Mouse (Mus musculus): Measurements from ENCODE around the gene Tbcb.
"Not testable (repeated sequence)": the region's sequence is repeated elsewhere in the genome, so short reads cannot be mapped to it uniquely, and the experiment has no call there.

Gene Tbcb

DNA sequence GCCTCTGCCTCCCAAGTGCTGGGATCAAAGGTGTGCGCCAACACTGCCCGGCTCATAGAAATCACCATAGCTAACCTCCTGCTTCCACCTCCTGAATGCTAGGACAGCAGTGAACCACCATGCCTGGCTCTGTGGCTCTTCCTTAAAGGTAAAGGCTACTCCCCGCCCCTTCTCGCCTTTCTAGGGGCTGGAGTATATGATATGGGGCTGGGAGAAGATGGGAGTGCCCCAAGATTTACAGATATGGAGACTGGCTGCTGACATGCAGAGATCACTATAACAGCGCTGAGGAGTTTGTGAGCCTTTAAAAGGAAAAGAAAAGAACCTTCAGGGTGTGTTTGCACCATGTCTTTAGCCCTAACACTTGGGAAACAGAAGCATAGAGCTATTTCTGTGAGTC, 9.9 kb downstream of the Tbcb start:
- in situ Hi-C loops (cut with MseI, MboI) = no loop called here

DNA sequence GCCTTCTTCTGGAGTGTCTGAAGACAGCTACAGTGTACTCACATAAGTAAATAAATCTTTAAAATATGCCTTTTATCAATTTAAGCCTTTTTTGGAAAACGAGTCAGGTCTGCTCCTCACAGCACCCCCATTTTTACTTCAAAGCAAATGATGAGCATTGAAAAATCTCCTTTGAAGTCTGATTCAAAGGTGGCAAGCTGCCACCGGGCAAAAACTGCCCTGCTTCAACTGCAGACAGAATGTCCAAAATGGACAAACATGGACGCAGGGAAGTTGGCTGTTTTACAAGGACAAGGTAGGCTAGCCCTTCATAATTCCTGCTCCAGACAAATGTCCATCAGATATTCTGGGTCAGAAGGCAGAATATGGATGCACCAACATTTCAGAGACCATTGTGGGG, 10.6 kb downstream of the Tbcb start:
- in situ Hi-C loops (cut with MseI, MboI) = no loop called here

GRCm38 (mm10) chr7:30220008-30220356, 12.1 kb downstream of the Tbcb start:
- in situ Hi-C loops (cut with MseI, MboI) = no loop called here

GRCm38 (mm10) chr7:30219293-30220007, 12.6 kb downstream of the Tbcb start:
- in situ Hi-C loops (cut with MseI, MboI) = loop anchor here in 1 of 2 experiments (5.0 kb wide), 1 partner anchor 37 kb away; the partner anchor contains the start of gene Cox7a1

DNA sequence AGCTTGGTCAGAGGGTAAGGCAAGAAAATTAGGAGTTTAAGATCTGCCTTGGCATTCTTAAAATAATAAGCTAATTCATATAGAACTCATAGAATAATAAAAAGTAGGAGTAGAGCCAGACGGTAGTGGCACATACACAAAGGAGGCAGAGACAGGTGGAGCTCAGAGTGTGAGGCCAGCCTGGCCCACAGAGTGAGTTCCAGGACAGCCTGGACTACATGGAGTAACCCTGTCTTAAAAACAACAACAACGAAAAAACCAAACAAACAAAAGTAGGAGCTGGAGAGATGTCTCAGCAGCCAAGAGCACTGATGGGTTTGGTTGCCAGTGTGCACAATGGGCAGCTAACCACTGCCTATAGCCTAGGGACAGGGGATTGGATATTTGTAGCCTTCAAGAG, 14.8 kb downstream of the Tbcb start:
- in situ Hi-C loops (cut with MseI, MboI) = loop anchor here in 1 of 2 experiments (5.0 kb wide), 1 partner anchor 35 kb away; the partner anchor contains the start of gene Cox7a1

GRCm38 (mm10) chr7:30216723-30217151, 15.3 kb downstream of the Tbcb start:
- in situ Hi-C loops (cut with MseI, MboI) = loop anchor here in 1 of 2 experiments (5.0 kb wide), 1 partner anchor 34 kb away; the partner anchor contains the start of gene Cox7a1

GRCm38 (mm10) chr7:30215875-30216274, 16.2 kb downstream of the Tbcb start:
- in situ Hi-C loops (cut with MseI, MboI) = loop anchor here in 1 of 2 experiments (5.0 kb wide), 1 partner anchor 34 kb away; the partner anchor contains the start of gene Cox7a1

- in situ Hi-C loops (cut with MseI, MboI) = loop anchor here in 1 of 2 experiments (5.0 kb wide), 1 partner anchor 37 kb away; no protein-coding TSS in a partner anchor
Observed at GRCm38 (mm10) chr7:30213881-30214280, 18.2 kb downstream of the Tbcb start.

GRCm38 (mm10) chr7:30211025-30211424, 21.0 kb downstream of the Tbcb start:
- in situ Hi-C loops (cut with MseI, MboI) = loop anchor here in 1 of 2 experiments (5.0 kb wide), 1 partner anchor 34 kb away; no protein-coding TSS in a partner anchor

- in situ Hi-C loops (cut with MseI, MboI) = not testable (repeated sequence)
Observed at GRCm38 (mm10) chr7:30206364-30206763, 25.7 kb downstream of the Tbcb start.

GRCm38 (mm10) chr7:30205383-30205782, 26.7 kb downstream of the Tbcb start:
- in situ Hi-C loops (cut with MseI, MboI) = no loop called here

DNA sequence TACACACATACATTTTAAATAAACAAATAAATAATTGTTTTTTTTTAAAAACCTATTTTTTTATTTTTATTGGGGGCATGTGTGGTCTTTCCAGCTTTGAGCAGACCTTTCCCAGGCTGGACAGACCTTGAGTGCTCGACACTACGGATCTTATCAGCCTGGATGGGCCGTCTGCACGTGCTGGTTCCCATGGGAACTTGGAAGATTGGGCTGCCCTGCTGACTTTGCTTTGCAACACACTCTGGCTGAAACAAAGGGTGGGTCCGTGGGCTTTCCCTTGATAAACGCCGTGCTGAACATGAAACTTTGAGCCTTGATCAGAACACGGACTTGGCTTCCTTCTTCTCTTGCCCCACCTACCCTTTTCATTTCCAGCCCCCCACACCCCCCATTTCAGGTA, 27.7 kb downstream of the Tbcb start:
- in situ Hi-C loops (cut with MseI, MboI) = no loop called here

DNA sequence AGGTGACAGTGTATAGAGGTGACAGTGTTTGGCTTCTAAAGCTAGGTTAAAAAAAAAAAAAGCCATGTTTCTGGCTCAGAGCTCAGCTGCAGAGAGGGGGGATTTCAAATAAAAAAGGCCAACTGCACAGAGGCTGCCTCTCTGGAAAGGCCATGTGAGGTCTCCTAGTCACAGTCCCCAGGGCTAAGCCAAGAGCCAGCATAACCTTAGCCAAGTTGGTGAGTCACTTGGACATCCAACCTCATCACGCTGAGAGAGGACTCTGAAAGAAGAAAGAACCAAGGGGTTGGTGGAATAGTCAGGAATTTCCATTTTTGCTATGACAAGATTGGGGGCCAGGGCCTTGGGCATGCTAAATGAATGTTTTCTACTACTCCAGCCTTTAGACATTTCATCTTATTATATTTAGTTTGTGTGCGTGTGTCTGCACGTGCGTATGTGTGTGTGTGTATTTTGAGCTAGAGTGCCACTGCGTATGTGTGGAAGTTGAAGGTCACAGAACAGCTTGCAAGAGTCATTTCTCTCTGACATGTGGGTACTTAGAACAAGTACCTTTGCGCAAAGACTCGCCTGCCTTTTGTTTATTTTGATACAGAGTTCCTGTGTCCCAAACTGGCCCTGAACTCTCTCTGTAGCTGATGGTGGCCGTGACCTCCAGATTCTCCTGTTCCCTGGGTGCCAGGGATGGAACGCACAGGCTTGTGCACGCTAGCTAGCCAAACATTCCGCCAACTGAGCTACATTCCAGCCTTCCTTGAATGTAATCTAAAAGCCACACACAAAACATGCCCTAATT, 29.0 kb downstream of the Tbcb start:
- in situ Hi-C loops (cut with MseI, MboI) = no loop called here

DNA sequence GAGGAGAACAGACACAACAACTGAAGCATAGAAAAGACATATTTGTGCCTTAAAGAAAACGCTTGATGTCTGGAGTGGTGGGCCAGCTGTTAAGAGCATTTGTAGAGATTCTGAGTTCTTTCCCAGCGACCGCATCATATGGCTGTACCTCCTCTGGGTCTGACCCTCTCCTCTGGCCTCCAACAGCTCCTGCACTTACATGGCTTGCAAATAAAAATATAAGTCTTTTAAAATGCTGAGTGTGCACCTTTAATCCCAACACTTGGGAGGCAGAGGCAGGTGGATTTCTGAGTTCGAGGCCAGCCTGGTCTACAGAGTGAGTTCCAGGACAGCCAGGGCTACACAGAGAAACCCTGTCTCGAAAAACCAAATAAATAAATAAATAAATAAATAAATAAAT, 31.4 kb downstream of the Tbcb start:
- in situ Hi-C loops (cut with MseI, MboI) = not testable (repeated sequence)

DNA sequence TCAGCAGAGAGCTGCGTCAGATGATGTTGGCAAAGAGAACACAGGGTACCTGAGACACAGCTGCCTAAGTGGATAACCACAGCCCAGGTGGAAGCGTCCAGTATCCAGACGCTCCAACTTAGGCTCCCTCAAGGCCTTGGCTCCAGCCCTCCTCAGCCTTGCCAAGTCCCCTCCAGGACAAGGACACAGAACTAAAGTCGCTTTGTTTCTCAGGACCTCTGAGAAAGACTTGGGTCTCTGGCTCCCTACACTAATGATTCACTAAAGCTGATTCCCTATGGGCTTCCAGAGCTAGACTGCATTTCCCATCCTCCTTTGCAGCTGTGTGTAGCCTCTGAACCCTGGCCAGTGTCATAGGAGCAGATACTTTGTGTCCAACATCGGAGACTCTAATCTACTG, 31.9 kb downstream of the Tbcb start:
- in situ Hi-C loops (cut with MseI, MboI) = no loop called here

DNA sequence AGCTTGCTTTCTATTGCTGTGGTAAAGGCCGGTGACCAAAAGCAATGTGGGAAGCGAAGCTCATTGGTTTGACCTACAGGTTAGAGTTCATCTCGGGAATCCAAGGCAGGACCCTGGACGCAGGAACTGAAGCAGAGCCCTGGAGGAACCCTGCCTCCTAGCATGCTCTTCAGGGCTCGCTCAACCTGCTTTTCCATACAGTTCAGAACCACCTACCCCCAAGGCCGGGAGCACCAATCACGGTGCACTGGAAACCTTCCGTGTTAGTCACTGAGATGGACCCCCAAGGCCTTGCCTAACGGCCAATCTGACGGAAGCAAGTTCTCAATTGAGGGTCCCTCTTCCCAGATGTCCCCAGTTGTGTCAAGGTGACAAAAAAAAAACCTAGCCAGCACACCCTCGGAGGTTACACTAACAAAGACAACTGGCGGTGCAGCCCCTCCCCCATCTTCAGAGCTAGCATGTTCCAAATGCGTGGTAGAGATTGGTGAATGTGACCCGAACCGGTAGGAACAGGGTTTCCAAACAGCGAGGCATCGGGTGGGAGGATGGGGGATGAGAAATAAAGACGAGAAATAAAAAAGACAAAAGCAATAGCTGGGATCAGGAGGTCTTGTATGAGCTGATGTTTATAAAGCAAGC, 32.5 kb downstream of the Tbcb start:
- in situ Hi-C loops (cut with MseI, MboI) = no loop called here

GRCm38 (mm10) chr7:30198481-30198971, 33.5 kb downstream of the Tbcb start, which contains the start of gene Capns1:
Capns1 (minus strand) TSS chr7:30198811.
- in situ Hi-C loops (cut with MseI, MboI) = no loop called here

DNA sequence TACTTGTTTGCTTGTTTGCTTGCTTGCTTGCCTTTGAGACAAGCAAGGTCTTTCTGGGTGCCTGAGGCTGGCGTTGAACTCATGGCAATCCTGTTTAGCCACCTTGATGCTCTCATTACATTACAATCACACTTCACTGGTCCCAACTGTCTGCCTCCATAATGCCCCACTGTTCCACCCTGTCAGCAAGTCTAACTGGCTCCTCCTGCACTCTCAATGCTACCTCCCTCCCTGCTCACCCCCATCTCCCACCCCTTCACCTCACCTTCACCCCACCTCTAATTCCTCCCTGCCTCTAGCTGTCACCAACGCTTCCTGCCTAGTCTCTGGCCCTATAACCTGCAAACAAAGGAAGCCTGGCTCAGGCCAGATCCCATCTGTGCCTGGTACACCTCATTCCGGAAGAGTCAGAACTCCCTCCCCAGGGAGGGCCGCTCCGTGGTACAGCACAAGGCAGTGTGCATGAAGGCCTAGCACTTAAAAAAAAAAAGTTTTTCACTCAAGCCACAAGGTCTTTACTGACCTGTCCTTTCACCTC, 34.4 kb downstream of the Tbcb start:
- in situ Hi-C loops (cut with MseI, MboI) = no loop called here

- in situ Hi-C loops (cut with MseI, MboI) = no loop called here
Observed at GRCm38 (mm10) chr7:30196171-30196570, 35.9 kb downstream of the Tbcb start.

DNA sequence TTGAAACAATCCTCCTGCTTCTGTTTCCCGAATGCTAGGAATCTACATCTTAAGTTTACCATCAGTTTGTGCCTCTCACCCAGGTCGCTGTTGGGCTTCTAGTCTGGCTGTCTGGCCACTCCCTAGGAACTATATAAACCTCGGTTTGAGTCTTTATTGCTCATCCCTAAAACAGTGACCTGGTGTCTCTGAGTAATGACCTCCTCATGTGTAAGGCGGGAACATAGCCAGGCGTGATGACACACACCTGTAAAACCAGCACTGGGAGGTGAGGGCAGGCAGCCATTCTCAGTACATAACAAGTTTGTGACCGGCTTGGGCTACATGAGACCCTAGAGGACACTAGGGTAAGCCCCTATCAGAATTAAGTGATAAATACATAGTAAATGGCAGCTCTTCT, 36.6 kb downstream of the Tbcb start:
- in situ Hi-C loops (cut with MseI, MboI) = no loop called here

GRCm38 (mm10) chr7:30194884-30195283, 37.2 kb downstream of the Tbcb start:
- in situ Hi-C loops (cut with MseI, MboI) = no loop called here

Data from mouse trophoblast stem cell (cell line).